Mouse (Mus musculus): Measurements from ENCODE around the gene Slc9a3. TPM values are rescaled to one million over a fixed set of nuclear protein-coding genes. Genes with fewer than 3 reads are reported as not detected.

The Slc9a3 gene
- total RNA-seq (2023), result not detected

GRCm38 (mm10) chr13:74121141-74121602, at the start of gene Slc9a3:
TSS of gene Slc9a3 (plus strand) at chr13:74121457.

GRCm38 (mm10) chr13:74208317-74208985, 87.2 kb downstream of the Slc9a3 start, which contains the start of gene Exoc3:
TSS of gene Exoc3 (minus strand) at chr13:74208732.

Other genes starting within 250 kb of the Slc9a3 start
- gene Trip13, start 183.7 kb upstream of the Slc9a3 start, total RNA-seq (2023), result 10 to 100 TPM in 1 of 2 experiments, 1 to 10 TPM in 1; 9.1 to 14.4 TPM
- gene Brd9, start 183.6 kb upstream of the Slc9a3 start, total RNA-seq (2023), result 10 to 100 TPM; 53.1 to 62.2 TPM
- gene Zdhhc11, start 157.6 kb upstream of the Slc9a3 start, total RNA-seq (2023), result not detected
- 1 to 10 TPM; 1.2 to 1.7 TPM for gene Tppp, start 112.0 kb upstream of the Slc9a3 start, total RNA-seq (2023)
- 10 to 100 TPM; 12.3 to 12.9 TPM for gene Cep72, start 59.2 kb upstream of the Slc9a3 start, total RNA-seq (2023)
- gene Exoc3, start 87.3 kb downstream of the Slc9a3 start, total RNA-seq (2023), result 10 to 100 TPM; 45.5 to 51.2 TPM
- gene Ahrr, start 170.9 kb downstream of the Slc9a3 start, total RNA-seq (2023), result under 1 TPM; 0.51 to 0.88 TPM
- 100 to 1,000 TPM in 1 of 2 experiments, 10 to 100 TPM in 1; 75.6 to 102 TPM for gene Pdcd6, start 196.1 kb downstream of the Slc9a3 start, total RNA-seq (2023)
- gene Sdha, start 228.8 kb downstream of the Slc9a3 start, total RNA-seq (2023), result 10 to 100 TPM; 88.1 to 92.7 TPM
- gene Ccdc127, start 228.9 kb downstream of the Slc9a3 start, total RNA-seq (2023), result 10 to 100 TPM; 14.0 to 15.3 TPM
- gene Lrrc14b, start 242.5 kb downstream of the Slc9a3 start, total RNA-seq (2023), result not detected